Mouse (Mus musculus): ENCODE results near the gene Abcd1. TPM values are rescaled to one million over a fixed set of nuclear protein-coding genes. Genes with fewer than 3 reads are reported as not detected.

The Abcd1 gene
- polyA plus RNA-seq, 1 experiment from 2014 or later: 9.3 TPM

GRCm38 (mm10) chrX:73748977-73749376 is 32.6 kb downstream of the Abcd1 start:
- no peaks in the 10 kb centered on the region for H3K4me1 ChIP-seq (replicated peaks; ENCODE audit: control insufficient read depth, insufficient read depth)
- DNase-seq (ENCODE audit: low spot score) (no peak), ATAC-seq (ENCODE audit: low FRiP score, low TSS enrichment) (no peak)
- no peaks in the 10 kb centered on the region for H3K27me3 ChIP-seq (ENCODE audit: control insufficient read depth, insufficient read depth, low read length)
- no peak overlapping the region for H3K4me3 ChIP-seq (ENCODE audit: low read depth, low read length)
- H3K27ac ChIP-seq (replicated peaks): no peak overlapping the region
- H3K9me3 ChIP-seq (ENCODE audit: control insufficient read depth, low read length): no peaks in the 10 kb centered on the region
- TF ChIP-seq CTCF (IDR thresholded peaks at IDR 0.05; ENCODE audit: low read depth): no peak; the same call in 1 of the 2 replicates
- no peak for TF ChIP-seq EP300 (optimal IDR thresholded peaks at IDR 0.05)
- no peak overlapping the region for H3K9ac ChIP-seq (ENCODE audit: low read length)
- no peak overlapping the region for H3K4me2 ChIP-seq (replicated peaks; ENCODE audit: low read depth)
- H3K36me3 ChIP-seq (ENCODE audit: control insufficient read depth, insufficient read depth, low read length): no peaks in the 10 kb centered on the region
- 90% methylated on average over 1 of the region's 1 CpGs for WGBS

- Histone ChIP-seq H3K9ac (ENCODE audit: low read length) (no peak within 1 kb of the TSS), H3K27ac (replicated peaks) (no peak within 1 kb of the TSS), H3K27me3 (ENCODE audit: control insufficient read depth, insufficient read depth, low read length) (no peaks in the 10 kb centered on the region), H3K9me3 (ENCODE audit: control insufficient read depth, low read length) (no peaks in the 10 kb centered on the region), H3K4me3 (ENCODE audit: low read depth, low read length) (no peak within 1 kb of the TSS), H3K4me1 (replicated peaks; ENCODE audit: control insufficient read depth, insufficient read depth) (no peaks in the 10 kb centered on the region), H3K4me2 (replicated peaks; ENCODE audit: low read depth) (no peak within 1 kb of the TSS), H3K36me3 (ENCODE audit: control insufficient read depth, insufficient read depth, low read length) (no peaks in the 10 kb centered on the region)
- TF ChIP-seq CTCF (IDR thresholded peaks at IDR 0.05; ENCODE audit: low read depth) (no peak), EP300 (optimal IDR thresholded peaks at IDR 0.05) (no peak)
- ATAC-seq (ENCODE audit: low FRiP score, low TSS enrichment): no peak
- DNase-seq (ENCODE audit: low spot score): no peak
- WGBS: 77% methylated on average over 5 of the region's 5 CpGs
These were observed 40.1 kb downstream of the Abcd1 start, which contains the start of gene Plxnb3 for GRCm38 (mm10) chrX:73756334-73757140. Plxnb3 (plus strand) TSS chrX:73757090.

GRCm38 (mm10) chrX:73758611-73759290 is 42.4 kb downstream of the Abcd1 start:
- no peak overlapping the region for H3K27ac ChIP-seq (replicated peaks)
- H3K9ac ChIP-seq (ENCODE audit: low read length): no peak overlapping the region
- 86% methylated on average over 13 of the region's 13 CpGs for WGBS
- H3K4me3 ChIP-seq (ENCODE audit: low read depth, low read length): no peak overlapping the region
- no peaks in the 10 kb centered on the region for H3K9me3 ChIP-seq (ENCODE audit: control insufficient read depth, low read length)
- DNase-seq (ENCODE audit: low spot score) (no peak), ATAC-seq (ENCODE audit: low FRiP score, low TSS enrichment) (no peak)
- no peaks in the 10 kb centered on the region for H3K27me3 ChIP-seq (ENCODE audit: control insufficient read depth, insufficient read depth, low read length)
- no peak overlapping the region for H3K4me2 ChIP-seq (replicated peaks; ENCODE audit: low read depth)
- H3K4me1 ChIP-seq (replicated peaks; ENCODE audit: control insufficient read depth, insufficient read depth): no peaks in the 10 kb centered on the region
- H3K36me3 ChIP-seq (ENCODE audit: control insufficient read depth, insufficient read depth, low read length): no peaks in the 10 kb centered on the region
- TF ChIP-seq CTCF (IDR thresholded peaks at IDR 0.05; ENCODE audit: low read depth): no peak
- no peak for TF ChIP-seq EP300 (optimal IDR thresholded peaks at IDR 0.05)

GRCm38 (mm10) chrX:73765311-73765710 is 48.9 kb downstream of the Abcd1 start:
- H3K36me3 ChIP-seq (ENCODE audit: control insufficient read depth, insufficient read depth, low read length): no peaks in the 10 kb centered on the region
- H3K27me3 ChIP-seq (ENCODE audit: control insufficient read depth, insufficient read depth, low read length): no peaks in the 10 kb centered on the region
- WGBS: 44% methylated on average over 1 of the region's 1 CpGs
- no peak overlapping the region for H3K4me3 ChIP-seq (ENCODE audit: low read depth, low read length)
- H3K27ac ChIP-seq (replicated peaks): no peak overlapping the region
- TF ChIP-seq EP300 (optimal IDR thresholded peaks at IDR 0.05) (no peak), CTCF (IDR thresholded peaks at IDR 0.05; ENCODE audit: low read depth) (no peak)
- H3K9me3 ChIP-seq (ENCODE audit: control insufficient read depth, low read length): no peaks in the 10 kb centered on the region
- no peak for ATAC-seq (ENCODE audit: low FRiP score, low TSS enrichment)
- no peak overlapping the region for H3K4me2 ChIP-seq (replicated peaks; ENCODE audit: low read depth)
- DNase-seq (ENCODE audit: low spot score): no peak
- no peaks in the 10 kb centered on the region for H3K4me1 ChIP-seq (replicated peaks; ENCODE audit: control insufficient read depth, insufficient read depth)
- no peak overlapping the region for H3K9ac ChIP-seq (ENCODE audit: low read length)

- Histone ChIP-seq H3K9me3 (ENCODE audit: control insufficient read depth, low read length) (no peaks in the 10 kb centered on the region), H3K27ac (replicated peaks) (no peak overlapping the region), H3K27me3 (ENCODE audit: control insufficient read depth, insufficient read depth, low read length) (no peaks in the 10 kb centered on the region), H3K4me3 (ENCODE audit: low read depth, low read length) (no peak overlapping the region), H3K36me3 (ENCODE audit: control insufficient read depth, insufficient read depth, low read length) (no peaks in the 10 kb centered on the region), H3K4me1 (replicated peaks; ENCODE audit: control insufficient read depth, insufficient read depth) (no peaks in the 10 kb centered on the region), H3K9ac (ENCODE audit: low read length) (no peak overlapping the region), H3K4me2 (replicated peaks; ENCODE audit: low read depth) (no peak overlapping the region)
- ATAC-seq (ENCODE audit: low FRiP score, low TSS enrichment) (no peak), DNase-seq (ENCODE audit: low spot score) (peak; percentile 27)
- 65% methylated on average over 9 of the region's 9 CpGs for WGBS
- TF ChIP-seq EP300 (optimal IDR thresholded peaks at IDR 0.05) (no peak), CTCF (IDR thresholded peaks at IDR 0.05; ENCODE audit: low read depth) (peak; percentile 66)
These were observed 50.9 kb downstream of the Abcd1 start for GRCm38 (mm10) chrX:73767267-73767666.

Data from stomach, postnatal 0 days (tissue).